Mouse (Mus musculus) embryonic facial prominence, embryonic 15.5 days (tissue): ENCODE data around the gene Dip2a. TPM values are rescaled to one million over a fixed set of nuclear protein-coding genes. Genes with fewer than 3 reads are reported as not detected.

Experiments
- ATAC-seq: fragments of 200-750 bp; cut with Nextera tagmentation; 2 replicates; pipeline ENCODE4 v1.8.0; 2017; ENCODE audit warnings: low read depth, moderate TSS enrichment; ENCODE audit not compliant: insufficient number of reproducible peaks, low FRiP score, low TSS enrichment
- H3K27ac ChIP-seq: fragments of 300-500 bp; sonication (generic); replicated peaks from 2 replicates; pipeline ENCODE4 v1.5.1; 2015; ENCODE audit warnings: mild to moderate bottlenecking, inconsistent platforms
- H3K27me3 ChIP-seq: fragments of 300-500 bp; sonication (generic); 2 replicates; pipeline ENCODE4 v1.6.1; 2015; ENCODE audit warnings: inconsistent platforms
- H3K36me3 ChIP-seq: fragments of 300-500 bp; sonication (generic); 2 replicates; pipeline ENCODE4 v1.6.1; 2015; ENCODE audit warnings: mild to moderate bottlenecking, inconsistent platforms
- H3K4me1 ChIP-seq: fragments of 300-500 bp; sonication (generic); 2 replicates; pipeline ENCODE4 v1.6.1; 2015; ENCODE audit warnings: inconsistent platforms
- H3K4me2 ChIP-seq: fragments of 300-500 bp; sonication (generic); replicated peaks from 2 replicates; pipeline ENCODE4 v1.6.1; 2015; ENCODE audit warnings: mild to moderate bottlenecking, inconsistent platforms
- H3K4me3 ChIP-seq: fragments of 300-500 bp; sonication (generic); replicated peaks from 2 replicates; pipeline ENCODE4 v1.5.1; 2015; ENCODE audit warnings: mild to moderate bottlenecking, inconsistent platforms
- H3K9ac ChIP-seq: fragments of 300-500 bp; sonication (generic); 2 replicates; pipeline ENCODE4 v1.6.1; 2015; ENCODE audit warnings: inconsistent platforms
- H3K9me3 ChIP-seq: fragments of 300-500 bp; sonication (generic); replicated peaks from 2 replicates; pipeline ENCODE4 v1.6.1; 2016; ENCODE audit warnings: inconsistent platforms
- WGBS: fragments of 180-500 bp; shearing (Covaris S2); methylation state at CpG from one replicate; pipeline ENCODE4 v1.1.7; 2015; 5-methylcytosine and 5-hydroxymethylcytosine counted together
- polyA plus RNA-seq: library from polyadenylated mRNA; unstranded; fragments of >200 nt; fragmentation: Nextera tagmentation; extraction: Ambion mirVana; gene quantifications from 2 replicates; pipeline ENCODE4 v1.2.1, GENCODE M21; 2015

Gene Dip2a
- polyA plus RNA-seq, 1 experiment from 2014 or later, result 13.5 TPM

DNA sequence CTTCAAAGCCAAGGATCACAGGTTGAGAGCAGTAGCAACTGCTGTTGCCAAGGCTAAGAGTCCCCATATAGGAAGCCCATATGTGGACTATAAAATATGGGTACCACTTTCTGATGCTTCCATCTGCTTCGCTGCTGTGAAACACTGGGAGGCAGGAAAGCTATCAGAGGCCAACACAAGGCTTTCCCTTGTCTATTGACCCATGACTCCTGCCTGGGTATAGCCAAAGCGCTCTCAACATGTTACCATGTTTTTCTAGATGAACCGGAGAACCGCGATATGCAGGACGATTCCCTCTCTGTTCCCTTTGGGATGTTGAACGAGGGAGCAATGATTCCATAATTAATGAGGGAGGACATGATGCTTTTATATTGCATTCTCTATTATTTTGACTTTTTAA, 134.3 kb downstream of the Dip2a start:
- no peak for ATAC-seq
- Histone ChIP-seq H3K27ac (no peak overlapping the region), H3K36me3 (peaks cover 81% of the 10 kb centered on the region), H3K27me3 (no peaks in the 10 kb centered on the region), H3K4me2 (no peak overlapping the region), H3K4me3 (no peak overlapping the region), H3K4me1 (no peaks in the 10 kb centered on the region), H3K9ac (no peak overlapping the region), H3K9me3 (peaks cover 6% of the 10 kb centered on the region; the same call in 1 of the 2 replicates)
- WGBS, result 92% methylated on average over 7 of the region's 7 CpGs

Other genes with a start within 250 kb of the Dip2a start
- not detected in 2 replicates for gene Slc5a4b, start 234.3 kb downstream of the Dip2a start, polyA plus RNA-seq
- gene Slc5a4a, start 197.8 kb downstream of the Dip2a start, polyA plus RNA-seq, result not detected in 2 replicates
- 59.4 and 61.7 TPM in 2 replicates for gene Prmt2, start 107.4 kb downstream of the Dip2a start, polyA plus RNA-seq
- gene S100b, start 91.4 kb downstream of the Dip2a start, polyA plus RNA-seq, result 8.5 and 9.3 TPM in 2 replicates
- gene AC141477.1, start 95.2 kb upstream of the Dip2a start, polyA plus RNA-seq, result not detected in 2 replicates
- 15.9 and 18.1 TPM in 2 replicates for gene Pcnt, start 97.5 kb upstream of the Dip2a start, polyA plus RNA-seq
- gene 2610028H24Rik, start 103.8 kb upstream of the Dip2a start, polyA plus RNA-seq, result 5.4 and 8.7 TPM in 2 replicates
- gene Mcm3ap, start 123.6 kb upstream of the Dip2a start, polyA plus RNA-seq, result 49.4 and 52.6 TPM in 2 replicates
- gene Ybey, start 123.8 kb upstream of the Dip2a start, polyA plus RNA-seq, result 5.9 and 6.3 TPM in 2 replicates
- gene Lss, start 186.3 kb upstream of the Dip2a start, polyA plus RNA-seq, result 28.3 and 38.6 TPM in 2 replicates
- 0.13 TPM in 1 of 2 replicates, not detected in the other for gene Spatc1l, start 217.0 kb upstream of the Dip2a start, polyA plus RNA-seq
- gene Ftcd, start 230.4 kb upstream of the Dip2a start, polyA plus RNA-seq, result 0.14 TPM in 1 of 2 replicates, not detected in the other